Mouse (Mus musculus): Measurements from ENCODE around the gene Gm28102. TPM values are rescaled to one million over a fixed set of nuclear protein-coding genes. Genes with fewer than 3 reads are reported as not detected.
"Not testable (repeated sequence)": the region's sequence is repeated elsewhere in the genome, so short reads cannot be mapped to it uniquely, and the experiment has no call there.

Gm28102 gene
- polyA plus RNA-seq (2016; fragmentation: Nextera tagmentation; extraction: Ambion mirVana) = not detected in 2 replicates

DNA sequence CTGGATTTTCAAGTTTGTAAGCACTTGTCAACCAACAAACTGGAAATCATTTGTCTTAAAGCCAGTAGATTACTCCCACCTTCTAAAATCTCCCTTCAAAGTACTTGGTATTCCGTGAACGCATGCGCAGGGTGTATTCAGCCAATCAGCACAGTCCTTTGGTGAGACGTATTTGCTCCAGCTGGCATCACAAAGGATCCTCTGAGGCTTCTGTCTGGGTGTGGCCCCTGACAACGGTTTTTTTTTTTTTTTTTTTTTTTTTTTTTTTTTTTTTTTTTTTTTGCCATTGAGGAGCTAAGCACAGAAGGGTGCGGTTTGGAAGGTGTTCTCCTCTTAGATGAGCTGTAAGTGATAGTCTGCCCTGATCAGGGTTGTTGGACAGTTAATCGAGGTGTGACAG is at the start of gene Gm28102:
Gm28102 (plus strand) TSS at position 301 of the 400 bp plus-strand sequence.
- not testable (repeated sequence) for H3K36me3 ChIP-seq; H3K27me3 ChIP-seq (ENCODE audit: insufficient read depth, poor library complexity, severe bottlenecking); H3K27ac ChIP-seq; H3K4me3 ChIP-seq; DNase-seq (ENCODE audit: low spot score); H3K9me3 ChIP-seq; H3K4me1 ChIP-seq (replicated peaks)
- WGBS = 80% methylated on average over 4 of the region's 7 CpGs
